Mouse (Mus musculus): ENCODE measurements around the gene Efna2. TPM values are rescaled to one million over a fixed set of nuclear protein-coding genes. Genes with fewer than 3 reads are reported as not detected.

Efna2 gene
- total and polyA plus RNA-seq, 2 experiments from 2014 or later = 23.2 to 32.8 TPM

DNA sequence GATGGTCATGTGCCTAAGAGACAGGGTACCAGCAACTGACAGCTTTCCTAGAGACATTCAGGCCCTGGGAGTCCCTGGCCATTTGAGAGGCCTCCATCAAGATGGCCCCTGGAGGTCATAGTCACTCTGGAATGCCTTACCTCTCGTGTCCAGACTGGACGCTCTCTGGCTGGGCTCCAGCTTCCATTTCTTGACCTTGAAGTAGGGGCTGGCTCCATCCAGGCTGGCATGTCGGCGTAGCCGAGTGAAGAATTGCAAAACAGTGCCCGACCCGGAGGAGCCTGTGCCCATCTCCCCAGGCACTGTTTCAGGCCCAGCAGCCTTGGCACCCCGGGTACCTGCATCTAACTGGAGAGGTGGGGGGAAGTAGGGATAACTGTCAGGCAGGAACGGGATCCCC, 44.9 kb upstream of the Efna2 start:
- H3K27me3 ChIP-seq (ENCODE audit: insufficient read depth, low read length) = no peaks in the 10 kb centered on the region
- H3K4me1 ChIP-seq (ENCODE audit: insufficient read depth, low read length) = peaks cover 14% of the 10 kb centered on the region
- no peaks in the 10 kb centered on the region for H3K9me3 ChIP-seq (ENCODE audit: low read length)
- H3K4me2 ChIP-seq (ENCODE audit: low read depth, low read length) = no peak overlapping the region
- TF ChIP-seq CTCF (IDR thresholded peaks at IDR 0.05; ENCODE audit: low read depth) = no peak
- H3K27ac ChIP-seq = no peak overlapping the region
- peaks cover 41% of the 10 kb centered on the region for H3K36me3 ChIP-seq (ENCODE audit: insufficient read depth, low read length)
- no peak overlapping the region for H3K4me3 ChIP-seq (ENCODE audit: low read length)
- no peak for ATAC-seq
- 85% methylated on average over 9 of the region's 9 CpGs for WGBS
- no peak overlapping the region for H3K9ac ChIP-seq (replicated peaks; ENCODE audit: low read length)
- DNase-seq (ENCODE audit: low spot score) = no peak

DNA sequence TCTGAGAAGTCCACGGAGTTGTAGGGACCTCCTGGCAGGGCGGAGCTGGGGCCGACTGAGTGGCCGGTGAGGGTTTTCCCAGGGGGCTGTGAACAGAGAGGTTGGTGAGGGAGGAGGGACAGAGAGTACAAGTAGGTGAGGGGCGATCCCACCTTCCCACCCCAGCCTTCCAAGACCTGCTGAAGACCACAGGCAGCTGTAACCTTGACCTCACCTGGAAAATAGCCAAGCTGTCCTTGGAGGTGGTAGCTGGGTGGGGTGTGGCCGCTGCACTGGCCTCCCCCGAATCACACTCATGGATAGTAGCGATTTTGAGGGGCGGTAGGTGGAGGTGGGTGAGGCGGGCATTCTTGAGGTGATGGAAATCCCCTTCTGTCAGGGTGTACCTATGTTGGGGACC, 44.1 kb upstream of the Efna2 start:
- 83% methylated on average over 10 of the region's 10 CpGs for WGBS
- Histone ChIP-seq H3K9ac (replicated peaks; ENCODE audit: low read length) (no peak overlapping the region), H3K4me1 (ENCODE audit: insufficient read depth, low read length) (peaks cover 14% of the 10 kb centered on the region), H3K9me3 (ENCODE audit: low read length) (no peaks in the 10 kb centered on the region), H3K36me3 (ENCODE audit: insufficient read depth, low read length) (peaks cover 35% of the 10 kb centered on the region), H3K27me3 (ENCODE audit: insufficient read depth, low read length) (no peaks in the 10 kb centered on the region), H3K4me3 (ENCODE audit: low read length) (no peak overlapping the region), H3K4me2 (ENCODE audit: low read depth, low read length) (no peak overlapping the region), H3K27ac (no peak overlapping the region)
- no peak for TF ChIP-seq CTCF (IDR thresholded peaks at IDR 0.05; ENCODE audit: low read depth)
- DNase-seq (ENCODE audit: low spot score) (no peak), ATAC-seq (no peak)

DNA sequence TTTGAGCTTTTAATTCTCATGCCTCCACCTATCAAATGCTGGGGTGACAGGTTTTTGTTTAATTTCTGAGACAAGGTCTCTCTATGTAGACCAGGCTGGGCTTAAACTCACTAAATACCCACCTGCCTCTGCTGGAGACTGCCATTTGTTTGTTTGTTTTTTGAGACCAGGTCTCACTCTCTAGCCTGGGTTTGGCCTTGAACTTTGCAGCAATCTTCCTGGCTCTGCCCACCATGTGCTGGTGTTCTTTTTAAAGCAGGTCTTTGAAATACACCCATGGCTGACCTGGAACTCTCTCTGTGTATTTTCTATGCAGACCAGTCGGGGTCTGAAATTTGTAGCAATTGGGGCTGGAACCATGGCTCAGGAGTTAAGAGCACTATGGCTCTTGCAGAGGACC, 43.6 kb upstream of the Efna2 start:
- no peak overlapping the region for H3K4me3 ChIP-seq (ENCODE audit: low read length)
- peaks cover 14% of the 10 kb centered on the region for H3K4me1 ChIP-seq (ENCODE audit: insufficient read depth, low read length)
- ATAC-seq (no peak), DNase-seq (ENCODE audit: low spot score) (no peak)
- no peak overlapping the region for H3K27ac ChIP-seq
- H3K27me3 ChIP-seq (ENCODE audit: insufficient read depth, low read length) = no peaks in the 10 kb centered on the region
- no peak for TF ChIP-seq CTCF (IDR thresholded peaks at IDR 0.05; ENCODE audit: low read depth)
- peaks cover 33% of the 10 kb centered on the region for H3K36me3 ChIP-seq (ENCODE audit: insufficient read depth, low read length)
- 97% methylated on average over 1 of the region's 1 CpGs for WGBS
- no peak overlapping the region for H3K4me2 ChIP-seq (ENCODE audit: low read depth, low read length)
- no peaks in the 10 kb centered on the region for H3K9me3 ChIP-seq (ENCODE audit: low read length)
- 0 out of 2 replicates have a peak overlapping the region, but pooled peaks have one; percentile 6 for H3K9ac ChIP-seq (replicated peaks; ENCODE audit: low read length)

DNA sequence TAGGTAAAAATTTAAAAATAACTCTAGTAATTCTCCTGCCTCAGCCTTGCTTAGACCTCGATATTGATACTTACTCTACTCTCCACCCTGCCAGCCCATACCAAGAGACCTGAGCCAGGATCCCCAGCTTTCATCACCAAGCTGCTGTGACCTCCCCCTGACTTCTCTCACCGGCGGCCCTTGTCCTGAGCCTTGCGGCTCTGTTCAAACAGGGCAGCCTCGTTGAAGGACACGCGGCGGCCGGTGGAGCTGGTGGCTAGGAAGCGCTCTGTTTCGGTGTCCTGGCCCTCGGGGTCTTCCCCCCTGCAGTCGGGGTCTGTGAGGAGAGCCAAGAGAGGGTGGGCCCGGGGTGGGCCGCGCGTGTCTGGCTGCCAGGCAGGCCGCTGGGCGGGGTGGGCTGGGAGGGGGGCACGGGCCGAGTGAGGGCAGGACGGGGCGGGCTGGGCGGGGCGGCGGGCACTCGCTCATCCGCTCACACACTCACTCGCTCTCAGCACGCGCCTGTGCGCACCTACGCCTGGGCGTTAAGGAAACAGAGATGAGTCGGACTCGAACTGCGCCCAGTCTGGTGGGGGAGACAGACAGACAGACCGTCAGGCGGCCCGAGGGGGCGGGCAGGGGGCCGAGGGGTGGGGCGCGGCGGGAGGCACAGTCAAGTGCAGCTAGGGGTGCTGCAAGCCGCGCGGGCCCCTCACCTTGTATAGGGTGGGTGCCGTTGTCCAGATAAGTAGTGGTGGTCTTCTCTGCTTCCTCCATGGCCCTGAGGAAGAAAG, 42.9 kb upstream of the Efna2 start:
- Histone ChIP-seq H3K4me1 (ENCODE audit: insufficient read depth, low read length) (peaks cover 19% of the 10 kb centered on the region), H3K4me2 (ENCODE audit: low read depth, low read length) (peak overlapping the region; percentile 91), H3K9ac (replicated peaks; ENCODE audit: low read length) (peak overlapping the region; percentile 86), H3K27ac (peak overlapping the region; percentile 97), H3K9me3 (ENCODE audit: low read length) (no peaks in the 10 kb centered on the region), H3K4me3 (ENCODE audit: low read length) (peak overlapping the region; percentile 76), H3K36me3 (ENCODE audit: insufficient read depth, low read length) (peaks cover 33% of the 10 kb centered on the region), H3K27me3 (ENCODE audit: insufficient read depth, low read length) (no peaks in the 10 kb centered on the region)
- WGBS = 17% methylated on average over 45 of the region's 49 CpGs
- no peak for TF ChIP-seq CTCF (IDR thresholded peaks at IDR 0.05; ENCODE audit: low read depth)
- ATAC-seq = no peak
- DNase-seq (ENCODE audit: low spot score) = no peak

DNA sequence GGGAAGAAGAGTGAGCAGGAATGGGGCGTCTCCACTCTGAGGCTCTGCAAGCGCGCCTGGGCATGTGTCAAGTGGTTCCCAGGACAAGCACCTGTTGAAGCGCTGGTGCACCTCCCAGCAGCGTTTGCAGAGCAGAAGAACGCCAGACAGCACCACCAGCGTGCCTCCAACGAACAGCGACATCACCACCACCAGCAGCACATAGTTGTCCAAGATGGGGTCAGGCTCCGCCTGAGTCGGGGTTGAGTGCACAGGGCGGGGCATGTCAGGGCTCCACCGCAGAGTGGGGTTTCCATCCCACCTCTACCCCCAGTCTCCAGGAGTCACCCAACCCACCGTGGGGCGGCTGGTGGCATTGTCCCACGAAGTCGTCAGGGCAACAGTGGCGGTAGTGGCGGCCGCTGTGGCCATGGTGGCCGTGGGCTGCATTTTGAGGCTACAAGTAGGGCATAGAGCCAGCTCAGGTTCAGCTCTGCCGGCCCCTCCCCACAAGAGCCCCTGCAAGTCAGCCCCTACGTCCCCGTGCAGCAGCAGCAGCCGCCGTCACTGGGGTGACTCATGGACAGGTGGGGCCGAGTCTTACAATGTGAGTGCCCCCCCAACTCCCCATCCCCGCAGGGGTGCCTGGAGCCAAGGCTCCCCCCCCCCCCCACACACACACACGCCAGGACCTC, 42.2 kb upstream of the Efna2 start:
- no peak for TF ChIP-seq CTCF (IDR thresholded peaks at IDR 0.05; ENCODE audit: low read depth)
- Histone ChIP-seq H3K4me3 (ENCODE audit: low read length) (peak overlapping the region; percentile 76), H3K9me3 (ENCODE audit: low read length) (no peaks in the 10 kb centered on the region), H3K36me3 (ENCODE audit: insufficient read depth, low read length) (peaks cover 32% of the 10 kb centered on the region), H3K27ac (peak overlapping the region; percentile 97), H3K4me1 (ENCODE audit: insufficient read depth, low read length) (peaks cover 19% of the 10 kb centered on the region), H3K27me3 (ENCODE audit: insufficient read depth, low read length) (no peaks in the 10 kb centered on the region), H3K4me2 (ENCODE audit: low read depth, low read length) (peak overlapping the region; percentile 91), H3K9ac (replicated peaks; ENCODE audit: low read length) (peak overlapping the region; percentile 86)
- peak; percentile 70 for DNase-seq (ENCODE audit: low spot score)
- no peak for ATAC-seq
- WGBS = 5% methylated on average over 29 of the region's 29 CpGs

DNA sequence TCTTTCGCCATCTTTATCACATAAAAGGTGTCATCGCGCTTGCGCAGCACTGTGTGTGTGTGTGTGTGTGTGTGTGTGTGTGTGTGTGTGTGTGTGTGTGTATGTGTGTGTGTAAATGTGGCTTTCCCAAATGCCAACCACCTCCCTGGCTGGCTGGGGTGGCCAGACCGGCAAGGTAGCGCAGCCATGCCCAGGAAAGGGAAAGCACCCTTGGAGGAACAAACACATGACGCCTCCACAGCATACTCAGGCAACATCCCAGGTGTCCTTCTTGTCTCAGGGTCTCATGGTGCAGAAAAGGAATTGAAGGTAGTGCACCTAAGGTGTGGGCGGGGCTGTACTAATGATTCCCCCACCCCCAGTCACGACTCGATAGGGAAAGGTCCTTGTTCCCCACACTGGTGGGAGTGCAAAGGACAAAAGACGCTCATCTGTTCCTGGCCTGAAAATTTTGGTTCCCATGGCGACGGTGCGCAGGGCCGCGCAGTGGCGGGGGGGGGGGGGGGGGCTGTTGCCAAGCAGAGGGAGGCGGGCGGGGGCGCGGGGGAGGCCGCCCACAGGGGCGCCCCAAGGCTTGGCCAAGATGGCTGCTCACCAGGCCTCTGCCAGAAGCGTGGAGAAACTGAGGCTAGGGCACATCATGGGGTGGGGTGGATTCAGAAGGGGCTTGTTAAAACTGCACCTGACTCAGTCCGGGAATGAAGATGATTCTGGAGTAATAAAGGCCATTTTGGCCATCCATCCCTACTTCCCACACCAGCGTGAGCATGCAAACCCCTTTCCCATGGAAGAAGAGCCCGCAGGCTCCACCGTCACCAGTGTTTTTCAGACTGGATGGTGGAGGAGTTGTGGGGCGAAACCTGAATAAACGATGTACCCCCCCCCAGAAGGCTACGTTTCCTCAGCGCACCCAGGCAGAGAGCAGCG, 41.4 kb upstream of the Efna2 start:
- Histone ChIP-seq H3K9me3 (ENCODE audit: low read length) (no peaks in the 10 kb centered on the region), H3K36me3 (ENCODE audit: insufficient read depth, low read length) (peaks cover 24% of the 10 kb centered on the region), H3K4me1 (ENCODE audit: insufficient read depth, low read length) (peaks cover 22% of the 10 kb centered on the region), H3K27me3 (ENCODE audit: insufficient read depth, low read length) (no peaks in the 10 kb centered on the region), H3K27ac (peak overlapping the region; percentile 97), H3K4me2 (ENCODE audit: low read depth, low read length) (peak overlapping the region; percentile 91), H3K9ac (replicated peaks; ENCODE audit: low read length) (peak overlapping the region; percentile 86), H3K4me3 (ENCODE audit: low read length) (peak overlapping the region; percentile 76)
- 3% methylated on average over 30 of the region's 33 CpGs for WGBS
- ATAC-seq (no peak), DNase-seq (ENCODE audit: low spot score) (peak; percentile 67)
- no peak for TF ChIP-seq CTCF (IDR thresholded peaks at IDR 0.05; ENCODE audit: low read depth)
